Mouse (Mus musculus): Measurements from ENCODE around the gene Cd5.

- no peak for TF ChIP-seq CTCF (IDR thresholded peaks at IDR 0.05; ENCODE audit: low read depth, low read length)
- TF ChIP-seq POLR2A (IDR thresholded peaks at IDR 0.05; ENCODE audit: insufficient read depth, low read length), result no peak
Observed at GRCm38 (mm10) chr19:10733501-10734127, 5.2 kb downstream of the Cd5 start.

Measured in ES-Bruce4 (cell line).